Mouse (Mus musculus) brain, adult 2 months (tissue): ENCODE measurements around the gene Tbcd.
A peak's percentile ranks its signal among the peaks of the same experiment; 100 is the strongest.

Experiments used
- DNase-seq: peaks from one replicate; pipeline ENCODE4 v3.0.0; 2011; ENCODE audit warnings: low read depth, low spot score

The Tbcd gene

DNA sequence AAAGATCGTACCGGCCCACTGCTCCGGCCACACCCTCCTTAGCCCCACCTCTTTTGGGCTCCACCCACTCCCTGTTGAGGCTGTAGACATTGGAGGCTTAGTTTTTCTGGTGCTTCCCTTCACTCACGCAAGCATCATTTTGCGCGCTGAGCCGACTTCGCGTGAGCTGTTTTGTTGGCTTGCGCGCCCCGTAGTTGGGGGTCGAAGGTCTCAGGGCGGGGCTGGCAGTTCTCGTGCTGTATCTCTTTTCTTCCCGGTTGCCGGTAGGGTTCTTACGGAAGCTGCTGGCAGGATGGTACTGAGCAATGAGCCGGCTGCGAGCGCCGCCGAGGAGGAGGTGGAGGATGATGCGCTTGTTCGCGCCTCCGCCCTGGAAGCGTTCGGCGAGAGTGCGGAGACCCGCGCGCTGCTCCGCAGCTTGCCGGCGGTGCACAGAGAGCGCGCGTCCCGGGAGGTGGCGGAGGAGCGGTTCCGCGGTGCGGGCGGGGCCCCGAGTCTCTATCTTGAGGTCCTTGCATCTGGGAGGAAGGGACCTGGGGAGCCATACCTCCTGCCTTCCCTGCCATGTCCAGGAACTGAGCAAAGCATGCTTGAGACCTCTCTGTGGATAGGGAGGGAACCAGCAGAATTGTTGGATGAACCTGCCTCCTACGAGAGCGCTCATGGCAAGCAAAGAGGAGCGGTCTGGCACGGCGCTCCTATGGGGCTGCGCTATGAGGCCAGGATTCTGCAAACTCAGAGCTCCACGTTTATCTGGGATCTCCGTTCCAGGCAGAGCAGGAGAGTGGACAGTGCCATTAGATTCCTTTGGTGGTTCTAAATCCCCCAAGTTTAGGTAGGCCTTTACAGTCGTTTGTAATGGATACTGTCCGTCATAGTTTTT is at the start of gene Tbcd:
Gene Tbcd (plus strand): TSS at position 197 of the 883 bp plus-strand sequence.
- peak; percentile 98 for DNase-seq

DNA sequence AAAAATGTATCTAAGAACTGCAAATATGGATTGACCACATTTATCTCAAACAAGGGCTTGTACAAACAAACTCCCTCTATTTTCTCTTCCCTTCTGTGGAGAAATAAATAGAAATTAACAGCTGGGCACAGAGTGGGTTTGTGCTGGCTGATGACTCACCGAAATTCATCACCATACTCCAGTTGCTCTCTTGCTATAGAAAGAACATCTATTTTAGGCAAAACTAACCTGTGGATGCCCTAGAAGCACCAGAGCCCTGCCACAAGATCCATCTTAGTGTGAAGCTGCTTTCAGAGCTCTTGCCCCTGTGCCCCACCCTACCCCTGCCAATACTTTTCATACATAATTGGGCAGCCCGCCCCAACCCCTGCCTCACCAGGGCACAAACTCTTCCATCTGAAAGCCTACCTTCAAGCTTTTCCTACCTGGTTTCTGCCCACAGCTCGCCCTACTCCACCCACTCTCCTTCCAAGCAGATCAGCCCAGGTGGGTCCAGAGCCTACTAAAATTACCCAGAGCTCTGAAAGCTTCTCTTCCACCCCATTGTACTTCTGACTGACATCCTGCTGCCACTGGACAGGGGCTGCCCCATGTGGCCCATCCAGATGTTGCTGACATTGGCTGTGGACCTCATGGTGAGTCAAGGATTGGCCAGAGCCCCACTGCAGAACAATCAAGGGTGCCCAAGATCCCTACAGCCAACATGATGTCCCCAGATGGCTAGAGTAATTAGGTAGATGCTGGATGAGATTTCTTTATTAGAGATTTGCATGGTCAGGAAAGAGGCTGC is 44.2 kb upstream of the Tbcd start:
- peak; percentile 94 for DNase-seq

DNA sequence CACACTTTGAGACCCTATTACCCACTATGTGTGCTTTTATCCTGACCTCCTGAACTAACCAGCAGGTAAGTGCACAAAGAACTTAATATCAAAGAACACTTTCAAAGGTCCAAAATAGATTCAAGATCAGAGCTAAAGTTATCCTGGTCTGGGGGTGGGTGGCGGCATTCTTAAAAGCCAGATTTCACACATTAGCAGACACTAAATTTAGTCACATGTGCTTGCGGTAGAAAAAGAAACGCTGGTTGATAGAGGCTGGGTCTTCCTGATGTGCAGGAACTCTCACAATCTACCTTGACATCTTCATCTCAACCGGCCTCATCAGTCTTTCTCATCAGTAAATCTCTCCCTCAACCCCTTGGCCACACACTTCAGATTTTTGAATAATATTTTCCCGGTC is 37.0 kb upstream of the Tbcd start:
- peak; percentile 69 for DNase-seq

DNA sequence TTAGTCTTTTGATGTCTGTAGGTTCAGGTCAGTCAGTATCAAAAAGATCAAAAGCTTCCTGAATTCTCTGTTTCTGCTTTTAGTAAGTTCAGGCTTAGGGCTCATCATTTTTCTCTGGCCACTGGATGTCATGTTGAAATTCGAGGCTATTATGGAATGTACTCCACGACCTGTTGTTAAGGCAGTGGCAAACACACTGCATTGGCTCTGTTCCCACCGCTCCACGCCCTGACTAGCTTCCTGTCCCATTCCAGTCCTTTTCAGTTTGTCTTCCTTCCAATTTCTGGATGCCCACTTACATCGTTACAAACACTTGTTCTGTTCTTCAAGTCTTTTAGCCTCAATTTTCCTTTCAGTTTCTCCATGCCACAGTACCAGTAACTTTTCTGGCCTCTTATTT is 36.4 kb upstream of the Tbcd start:
- no peak for DNase-seq

DNA sequence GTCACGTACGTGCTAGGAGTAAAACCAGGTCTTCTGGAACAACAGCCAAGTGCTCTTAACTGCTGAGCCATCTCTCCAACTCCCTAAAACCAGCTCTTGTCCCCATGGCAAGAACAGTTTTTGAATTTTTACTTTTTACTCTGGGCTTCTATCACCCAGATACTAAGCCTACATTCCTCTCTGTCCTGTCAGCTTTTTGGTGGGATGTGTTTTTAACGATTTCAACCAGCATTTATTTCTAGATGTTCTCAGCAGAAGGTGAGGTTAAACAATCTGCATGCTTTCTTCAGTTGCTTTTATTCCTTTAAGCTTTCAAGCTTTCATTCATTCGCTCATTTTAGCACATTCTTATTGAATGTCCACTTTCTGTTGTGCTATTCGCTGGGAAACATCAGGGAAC is 33.8 kb upstream of the Tbcd start:
- DNase-seq = peak; percentile 69

DNA sequence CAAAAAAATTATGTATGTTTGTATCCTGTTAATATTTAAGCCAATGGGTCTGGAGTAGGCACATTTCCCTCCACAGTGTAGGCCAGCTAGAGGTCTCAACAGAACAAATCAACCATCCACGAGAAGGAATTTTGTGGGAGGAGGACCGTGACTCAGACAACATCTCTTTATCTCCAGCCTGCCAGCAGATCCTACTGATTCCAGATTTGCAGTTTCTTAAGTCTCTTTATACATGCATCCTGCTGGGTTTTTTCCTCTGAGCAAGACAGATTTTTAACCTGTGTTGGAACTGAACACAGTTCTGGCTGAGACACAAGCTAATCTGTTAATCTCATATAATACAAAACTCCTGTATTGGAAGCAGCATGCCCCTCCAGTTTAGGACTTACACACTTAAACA is 32.8 kb upstream of the Tbcd start:
- DNase-seq = peak; percentile 83

DNA sequence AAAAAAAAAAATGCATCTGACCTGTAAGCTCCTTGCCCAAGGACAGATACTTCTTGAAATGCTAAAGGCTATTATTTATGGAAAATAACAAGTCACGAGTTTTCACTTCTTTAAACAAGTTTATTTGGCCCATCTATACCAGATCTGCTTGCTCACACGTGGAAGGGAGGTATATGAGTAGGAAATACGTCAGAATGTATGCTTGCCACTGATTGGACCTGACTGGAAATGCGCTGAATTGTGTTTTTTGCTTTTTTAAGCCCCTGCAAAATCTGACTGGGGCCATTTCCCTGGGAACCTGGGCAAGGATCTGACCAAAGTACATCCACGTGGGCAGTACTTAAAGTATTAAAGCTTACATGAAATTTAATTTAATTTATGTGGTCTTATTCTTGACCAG is 31.4 kb upstream of the Tbcd start:
- no peak for DNase-seq

DNA sequence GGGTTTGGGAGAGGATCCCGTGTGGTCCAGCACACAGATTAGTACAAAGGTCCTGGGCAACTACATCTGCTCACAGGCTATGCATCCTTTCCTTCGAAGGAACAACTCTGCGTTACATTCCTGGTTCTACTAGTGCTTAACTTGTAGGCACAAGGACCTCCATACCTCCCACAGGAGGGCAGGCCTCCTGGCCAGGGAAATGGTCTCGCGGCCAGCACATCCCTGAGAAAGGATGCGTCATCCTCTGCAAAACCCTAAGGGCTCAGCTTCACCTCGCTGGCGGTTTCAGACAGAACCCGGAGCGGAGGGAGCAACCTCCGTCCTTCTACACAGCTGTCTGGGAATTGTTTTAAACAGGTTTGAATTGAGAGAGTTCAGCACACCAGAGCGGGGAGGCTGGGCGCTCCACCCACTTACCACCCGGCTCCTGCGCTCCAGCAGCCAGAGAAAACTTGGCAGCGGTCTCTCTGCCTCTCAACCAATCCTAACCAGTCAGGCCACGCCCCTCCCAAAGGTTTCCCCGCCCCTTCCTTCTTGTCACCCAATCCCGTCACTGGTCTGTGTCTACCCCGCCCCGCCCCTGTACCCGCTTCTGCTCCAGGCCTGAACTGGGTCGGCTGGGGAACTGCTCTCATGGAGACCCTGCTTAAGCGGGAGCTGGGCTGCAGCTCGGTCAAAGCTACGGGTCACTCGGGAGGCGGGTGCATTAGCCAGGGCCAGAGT is 30.8 kb upstream of the Tbcd start, which contains the start of gene Fn3krp:
Gene Fn3krp (plus strand): TSS at position 572 of the 723 bp plus-strand sequence.
- DNase-seq = peak; percentile 100

DNA sequence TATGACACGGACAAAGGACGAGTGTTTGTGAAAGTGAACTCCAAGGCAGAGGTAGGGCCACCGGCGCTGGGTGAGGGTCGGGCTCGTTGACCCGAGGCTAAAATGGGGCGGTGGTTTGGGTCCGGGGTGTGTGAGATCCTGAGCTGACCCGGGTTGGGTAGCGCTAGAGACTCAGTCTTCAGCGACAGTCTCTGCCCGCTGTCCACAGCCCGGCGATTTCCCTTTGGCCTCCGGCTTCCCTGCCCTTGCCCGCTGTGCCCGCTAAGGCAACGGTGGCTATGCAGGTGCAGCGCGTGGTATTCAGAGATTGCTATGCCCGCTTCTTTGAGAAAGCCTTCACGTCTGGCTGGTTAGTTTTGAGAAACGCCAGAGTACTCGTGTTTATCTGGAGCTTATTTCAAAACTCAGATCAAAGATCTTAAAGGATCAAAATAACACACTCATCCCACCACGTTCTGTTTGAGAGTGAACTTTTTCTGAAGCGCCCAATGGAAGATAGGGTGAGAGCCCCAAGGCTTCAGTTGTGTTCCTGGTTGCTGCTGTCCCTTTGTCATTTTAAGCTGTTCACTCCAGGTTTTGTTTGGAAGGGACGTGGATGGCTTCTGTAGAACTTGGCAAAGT is 30.1 kb upstream of the Tbcd start:
- no peak for DNase-seq

DNA sequence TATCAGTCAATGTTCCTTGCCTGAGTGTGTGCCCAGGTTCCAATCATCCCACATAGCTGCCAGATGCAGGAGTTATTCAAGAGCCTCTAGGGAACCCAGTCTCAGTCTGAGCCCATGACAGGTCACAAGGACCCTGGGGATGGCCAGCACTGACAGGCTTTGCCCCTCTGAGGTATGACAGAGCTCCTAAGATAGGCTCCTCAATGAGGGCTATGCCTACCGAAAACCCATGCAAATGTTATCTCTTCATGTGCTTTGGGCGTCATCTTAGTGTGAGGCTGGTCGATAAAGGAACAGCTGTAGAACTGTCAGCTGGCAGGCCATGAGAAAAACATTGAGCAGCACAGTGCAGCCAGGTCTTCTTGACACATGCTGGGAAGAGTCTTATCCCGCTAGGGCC is 18.4 kb upstream of the Tbcd start:
- no peak for DNase-seq

DNA sequence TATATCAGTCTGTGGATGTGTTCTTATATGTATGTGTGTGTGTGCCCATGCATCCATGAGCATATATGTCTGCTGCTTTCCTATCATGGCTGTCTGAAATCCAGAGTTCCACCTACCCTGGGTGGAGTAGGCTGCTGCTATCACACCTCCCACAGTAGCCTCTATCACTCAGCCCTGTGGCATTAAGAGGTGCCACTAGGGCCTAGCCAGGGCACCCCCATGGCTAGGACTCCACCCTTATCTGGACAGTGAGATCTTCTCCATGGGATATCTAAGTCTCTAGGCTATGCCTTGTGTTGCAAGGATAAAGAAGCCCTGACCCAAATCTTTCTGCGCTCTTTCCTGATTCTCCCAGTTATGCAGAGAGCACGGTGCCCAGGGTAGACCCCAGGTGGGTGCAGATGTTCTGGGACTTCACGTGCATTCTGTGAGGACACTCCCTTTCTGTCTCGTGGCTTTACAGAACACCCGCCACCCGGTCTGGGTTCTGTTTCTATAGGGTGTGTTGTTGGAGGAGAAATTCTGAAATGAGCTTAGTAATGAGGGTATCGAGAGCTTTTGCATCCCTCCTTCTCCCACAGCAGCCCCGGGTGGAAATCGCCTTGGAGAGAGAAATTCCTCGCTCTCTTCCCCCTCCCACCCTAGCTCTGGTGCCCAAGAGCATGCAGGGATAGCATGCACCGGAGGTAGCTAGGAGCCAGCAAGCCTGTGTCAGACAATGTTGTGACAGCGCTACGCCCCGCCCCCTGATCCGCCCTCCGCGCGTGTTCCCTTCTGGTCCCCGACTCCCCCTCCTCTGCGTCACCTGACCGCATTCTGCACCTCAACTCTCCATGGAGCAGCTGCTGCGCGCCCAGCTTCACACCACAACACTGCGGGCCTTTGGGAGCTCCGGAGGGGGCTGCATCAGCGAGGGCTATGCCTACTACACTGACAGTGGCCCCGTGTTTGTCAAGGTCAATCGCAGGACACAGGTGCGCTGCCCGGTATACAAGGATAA is 17.3 kb upstream of the Tbcd start, which contains the start of gene Fn3k:
Gene Fn3k (plus strand): TSS at position 758 of the 1,000 bp plus-strand sequence.
- peak; percentile 99 for DNase-seq

DNA sequence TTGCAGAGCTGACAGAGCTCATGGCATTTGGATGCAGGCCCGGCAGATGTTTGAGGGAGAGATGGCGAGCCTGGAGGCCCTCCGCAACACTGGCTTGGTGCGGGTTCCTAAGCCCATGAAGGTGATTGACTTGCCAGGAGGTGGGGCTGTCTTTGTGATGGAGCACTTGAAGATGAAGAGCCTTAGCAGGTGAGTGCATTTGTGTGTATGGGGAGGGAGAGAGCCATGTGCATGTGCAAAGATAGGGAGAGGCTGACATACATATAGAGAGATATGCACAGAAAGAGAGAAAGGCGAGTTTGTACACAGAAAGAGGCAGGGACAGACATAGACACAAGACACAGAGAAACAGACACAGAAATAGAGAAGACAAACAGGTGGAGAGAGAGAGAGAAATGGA is 14.5 kb upstream of the Tbcd start:
- no peak for DNase-seq

DNA sequence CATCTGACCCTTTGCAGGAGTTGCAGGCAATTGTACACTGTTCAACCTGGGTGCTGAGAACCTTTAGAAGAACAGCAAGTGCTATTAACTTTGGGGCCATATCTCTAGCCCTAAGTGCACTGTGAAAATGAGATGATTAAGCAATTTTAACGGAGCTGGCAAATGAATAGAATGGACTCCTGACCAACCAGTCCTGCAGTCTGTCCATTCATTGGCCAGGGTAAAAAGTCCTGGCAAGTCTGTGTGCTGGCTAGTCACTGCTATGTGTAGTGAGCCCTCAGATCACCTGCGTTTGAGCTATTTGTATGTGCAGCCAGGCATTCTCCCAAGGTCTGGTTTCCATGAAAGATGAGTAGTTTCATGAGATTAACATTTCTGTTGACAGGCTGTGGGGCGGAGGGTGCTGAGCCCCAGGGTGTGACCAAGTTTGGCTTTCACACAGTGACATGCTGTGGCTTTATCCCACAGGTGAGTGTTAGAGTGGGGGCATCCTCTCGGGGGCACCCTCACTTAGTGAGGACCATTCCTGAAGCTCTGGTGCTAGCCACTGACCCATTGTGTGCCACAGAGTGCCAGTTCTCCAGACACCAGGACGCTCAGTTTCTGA is 12.0 kb upstream of the Tbcd start:
- no peak for DNase-seq

DNA sequence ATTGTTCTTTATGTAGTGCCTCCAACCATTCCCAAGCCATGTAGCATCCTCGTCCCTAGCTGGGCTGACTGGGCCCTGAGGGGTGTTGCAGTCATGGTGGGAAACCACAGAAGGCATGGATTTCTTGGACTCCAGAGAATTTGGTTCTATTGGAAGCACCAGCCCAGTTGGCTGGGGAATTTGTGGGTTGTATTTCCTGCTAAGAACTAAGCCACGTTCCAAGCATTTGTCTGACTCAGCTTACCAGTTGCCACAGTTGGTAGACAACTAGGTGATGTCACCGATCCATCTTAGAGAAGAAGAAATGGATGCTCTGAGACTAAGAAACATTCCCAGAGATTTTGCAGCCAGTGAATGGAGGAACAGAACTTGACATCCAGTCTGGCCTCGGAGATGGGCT is 10.1 kb upstream of the Tbcd start:
- no peak for DNase-seq

DNA sequence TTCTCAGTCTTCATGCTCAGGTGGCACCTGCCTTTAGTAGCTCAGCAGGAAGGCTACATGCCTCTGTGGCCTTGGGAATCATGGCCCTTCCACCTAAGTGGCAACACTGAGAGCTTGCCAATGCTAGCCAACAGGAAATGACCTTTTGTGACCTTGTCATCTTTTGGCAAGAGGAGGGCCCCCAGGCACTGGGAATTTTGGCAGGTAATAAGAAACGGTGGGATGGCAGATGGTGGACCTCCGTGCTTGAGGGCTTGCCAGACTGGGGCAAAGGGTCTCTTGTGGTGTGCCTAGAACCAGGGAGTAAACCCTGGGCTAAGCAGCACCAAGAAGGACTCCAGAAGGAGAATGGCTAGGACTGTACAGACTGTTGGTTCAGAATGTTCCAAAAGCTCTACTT is 9.7 kb upstream of the Tbcd start:
- no peak for DNase-seq

DNA sequence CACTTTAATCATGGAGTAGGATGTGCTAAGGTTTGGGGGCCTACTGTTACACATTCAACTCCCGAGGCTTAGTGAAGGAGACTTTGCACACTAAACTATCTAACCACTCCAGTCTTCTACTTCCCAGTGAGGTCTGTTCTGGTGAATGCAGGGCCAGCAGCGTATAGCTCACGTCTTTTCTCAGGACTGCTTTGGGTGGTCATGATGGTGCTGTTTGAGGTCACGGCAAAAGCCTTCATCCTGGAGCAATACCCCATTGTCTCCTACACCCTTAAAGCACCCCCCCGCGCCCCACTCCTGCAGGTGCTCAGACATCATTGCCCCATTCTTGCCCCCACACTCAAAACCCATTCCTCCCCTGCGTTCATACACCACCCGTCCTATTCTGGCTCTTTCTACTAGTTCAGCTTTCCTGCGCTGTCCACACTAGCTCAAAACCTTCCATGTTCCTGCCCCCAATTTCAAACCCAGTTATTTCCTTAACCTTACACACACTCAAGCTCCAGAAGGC is 478 bp upstream of the Tbcd start:
- no peak for DNase-seq

DNA sequence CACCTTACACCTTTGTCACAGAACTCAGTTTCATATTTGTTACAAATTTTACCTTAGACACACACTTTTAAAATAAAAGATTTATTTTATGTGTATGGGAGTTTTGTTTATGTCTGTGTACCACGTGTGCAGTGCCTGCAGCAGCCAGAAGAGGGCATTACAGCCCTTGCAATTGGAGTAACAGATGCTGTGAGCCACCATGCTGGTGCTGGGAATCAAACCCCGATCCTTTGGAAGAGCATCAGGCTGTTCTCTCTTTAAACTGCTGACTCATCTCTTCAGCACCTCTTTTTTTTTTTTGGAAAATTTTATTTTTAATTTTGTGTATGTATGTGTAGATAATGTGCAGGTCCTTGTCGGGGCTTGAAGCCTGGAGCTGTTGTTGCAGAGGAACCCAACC is 6.1 kb downstream of the Tbcd start:
- no peak for DNase-seq

DNA sequence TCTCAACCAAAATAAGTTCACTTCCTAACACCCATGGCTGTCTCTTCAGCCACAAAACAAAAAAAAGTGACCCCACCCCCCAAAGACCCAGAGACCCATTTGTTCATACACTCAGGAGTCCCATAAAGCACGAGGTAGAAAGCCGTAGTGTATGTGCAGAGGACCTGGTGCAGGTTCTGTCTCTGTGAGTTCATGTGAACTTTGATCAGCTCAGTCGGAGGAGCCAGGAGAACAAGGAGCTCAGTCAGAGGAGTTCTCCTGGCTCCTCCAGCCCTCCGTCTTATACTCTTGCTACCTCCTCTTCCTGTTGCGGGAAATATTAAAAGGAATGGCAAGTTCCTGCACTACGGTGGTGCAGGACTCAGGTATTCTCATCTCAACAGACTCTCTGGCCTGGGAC is 15.7 kb downstream of the Tbcd start:
- no peak for DNase-seq

DNA sequence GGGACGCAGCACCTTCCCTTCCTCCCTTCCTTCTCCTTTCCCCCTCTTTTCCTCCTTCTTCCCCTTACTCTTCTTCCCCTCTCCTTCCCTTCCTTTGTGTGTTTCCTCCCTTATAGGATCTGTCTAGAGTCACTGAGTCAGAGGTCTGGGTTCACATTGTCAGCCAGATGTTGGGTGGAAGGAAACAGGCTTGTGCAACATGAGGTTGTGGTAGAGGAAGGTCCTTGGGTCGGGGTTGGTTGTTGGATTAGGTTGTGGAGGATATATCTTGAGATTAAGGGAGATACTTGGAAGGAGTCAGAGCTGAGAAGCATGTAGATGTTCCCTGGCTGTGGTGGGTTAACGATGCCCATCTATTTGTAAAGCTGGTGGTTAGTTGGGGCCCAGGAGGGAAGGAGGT is 23.1 kb downstream of the Tbcd start:
- DNase-seq = no peak
